ENCODE assay signal across 10 mouse cellular contexts in the genomic region with DNA sequence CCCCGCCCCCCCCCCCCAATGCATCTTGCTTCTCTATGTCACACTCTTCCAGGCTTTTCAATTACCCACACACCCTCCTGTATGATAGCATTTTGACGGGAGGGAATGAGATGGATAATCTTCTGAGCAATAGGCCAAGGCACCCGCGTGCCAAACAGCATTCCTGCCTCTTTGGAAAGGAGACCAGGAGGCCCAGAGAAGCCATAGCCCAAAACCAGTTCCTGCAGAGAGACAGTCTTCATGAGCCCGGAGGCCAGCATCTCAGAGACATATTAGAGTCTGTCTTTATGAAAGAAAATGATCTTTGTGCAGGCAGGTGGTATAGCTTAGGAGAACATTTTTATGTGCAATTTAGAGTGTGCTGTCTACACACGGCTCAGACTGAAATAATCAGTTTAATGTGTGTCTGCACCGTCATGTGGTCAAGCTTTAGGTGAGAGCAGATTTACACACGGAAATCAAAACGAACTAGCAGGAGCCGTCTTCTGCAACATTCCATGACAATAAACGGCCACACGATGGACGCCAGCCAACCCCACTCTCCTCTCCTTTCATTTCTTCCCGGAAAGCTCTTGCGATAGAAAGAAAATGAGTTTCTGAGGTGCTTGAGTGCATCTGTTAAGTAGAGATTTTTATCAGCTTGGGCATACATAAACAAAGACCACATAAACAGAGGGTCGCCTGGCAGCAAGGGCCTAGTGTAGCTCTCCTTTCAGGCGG.
A peak's percentile ranks its signal among the peaks of the same experiment; 100 is the strongest.
DNase-seq lines count a peak whose midpoint lies in the region; ATAC-seq and TF ChIP-seq lines count a peak whose summit lies in the region.
"Had no signal": no experiment of that assay in that cellular context is flagged by ENCODE, and none has a peak within 500 bp of the region (broad histone marks: within the 10 kb centered on the region; RNA-seq: fewer than 3 reads in every experiment).

No protein-coding gene starts in this region.

- POLR2A ChIA-PET in Patski (lab: Charles Lee), result interaction anchor here (0.7 to 1.7 kb wide), 2 partner anchors 9 to 11 kb away, joined by 4 to 5 read pairs; no protein-coding TSS in a partner anchor

- H3K9ac ChIP-seq in kidney, embryonic 16.5 days (replicated peaks; ENCODE audit: low read length), result no peak overlapping the region
- no peak overlapping the region for H3K9ac ChIP-seq in kidney, embryonic 14.5 days (ENCODE audit: low read depth, low read length)
- no peak overlapping the region for H3K9ac ChIP-seq in limb, embryonic 13.5 days
- H3K9ac ChIP-seq: heart, embryonic 15.5 days; midbrain, embryonic 12.5 days had no signal

- H3K4me1 ChIP-seq in kidney, embryonic 16.5 days (ENCODE audit: insufficient read depth, low read length), result peaks cover 12% of the 10 kb centered on the region
- H3K4me1 ChIP-seq in kidney, embryonic 14.5 days (ENCODE audit: control insufficient read depth, insufficient read depth, low read length), result peaks cover 5% of the 10 kb centered on the region; the same call in 1 of the 2 replicates
- H3K4me1 ChIP-seq in limb, embryonic 13.5 days, result peaks cover 27% of the 10 kb centered on the region
- H3K4me1 ChIP-seq: midbrain, embryonic 12.5 days had no signal

- no peak for TF ChIP-seq CTCF in Patski (IDR thresholded peaks at IDR 0.05)

- in situ Hi-C loops in Patski (cut with MboI; ENCODE audit: low pct_unique_long_range_greater_than_20kb), result no loop called here

- DNase-seq in MN1 (ENCODE audit: low spot score) (peak; percentile 50), Patski (ENCODE audit: low read depth, low spot score) (peak; percentile 30)
- DNase-seq in spleen, postnatal 10 days (ENCODE audit: low spot score in 2 of 2), result no peak
- DNase-seq: thymus, postnatal 4 days had no signal

- ATAC-seq in kidney, embryonic 16.5 days (ENCODE audit: low FRiP score, low TSS enrichment), result peak; percentile 49; the same call in 1 of the 2 replicates
- ATAC-seq in kidney, embryonic 14.5 days (ENCODE audit: low FRiP score, low TSS enrichment), result no peak; the same call in 1 of the 2 replicates
- ATAC-seq in Patski, result peak; percentile 79
- ATAC-seq in limb, embryonic 13.5 days (ENCODE audit: low FRiP score, low read depth), result peak; percentile 86
- ATAC-seq in erythroblast, adult 5-6 weeks (replicated peaks; ENCODE audit: low FRiP score, poor library complexity, severe bottlenecking), result no peak

- H3K4me2 ChIP-seq in kidney, embryonic 16.5 days (replicated peaks; ENCODE audit: low read depth, low read length), result 0 out of 2 replicates have a peak overlapping the region, but pooled peaks have one; percentile 14
- H3K4me2 ChIP-seq in kidney, embryonic 14.5 days (replicated peaks; ENCODE audit: low read depth, low read length), result no peak overlapping the region
- peak overlapping the region; percentile 34 for H3K4me2 ChIP-seq in limb, embryonic 13.5 days (replicated peaks)
- H3K4me2 ChIP-seq: heart, embryonic 15.5 days; midbrain, embryonic 12.5 days had no signal

- H3K9me3 ChIP-seq in kidney, embryonic 16.5 days (ENCODE audit: low read length), result no peaks in the 10 kb centered on the region
- no peaks in the 10 kb centered on the region for H3K9me3 ChIP-seq in kidney, embryonic 14.5 days (ENCODE audit: control insufficient read depth, low read length)
- H3K9me3 ChIP-seq in limb, embryonic 13.5 days, result no peaks in the 10 kb centered on the region
- H3K9me3 ChIP-seq: heart, embryonic 15.5 days; midbrain, embryonic 12.5 days had no signal

- CTCF ChIA-PET in Patski (lab: Charles Lee), result interaction anchor here (1.1 to 1.4 kb wide), 3 partner anchors 10 to 449 kb away, joined by 3 to 7 read pairs (median 4); no protein-coding TSS in a partner anchor

- H3K36me3 ChIP-seq in kidney, embryonic 16.5 days (ENCODE audit: insufficient read depth, low read length), result no peaks in the 10 kb centered on the region
- H3K36me3 ChIP-seq in kidney, embryonic 14.5 days (ENCODE audit: control insufficient read depth, insufficient read depth, low read length), result no peaks in the 10 kb centered on the region
- no peaks in the 10 kb centered on the region for H3K36me3 ChIP-seq in limb, embryonic 13.5 days
- H3K36me3 ChIP-seq: heart, embryonic 15.5 days; midbrain, embryonic 12.5 days had no signal

- WGBS in kidney, embryonic 16.5 days, result 39% methylated on average over 17 of the region's 17 CpGs
- WGBS in kidney, embryonic 14.5 days, result 40% methylated on average over 17 of the region's 17 CpGs
- WGBS in limb, embryonic 13.5 days, result 22% methylated on average over 17 of the region's 17 CpGs

- H3K4me3 ChIP-seq in kidney, embryonic 16.5 days (ENCODE audit: low read length), result no peak overlapping the region
- H3K4me3 ChIP-seq in kidney, embryonic 14.5 days (ENCODE audit: low read length), result no peak overlapping the region
- no peak overlapping the region for H3K4me3 ChIP-seq in limb, embryonic 13.5 days
- H3K4me3 ChIP-seq: heart, embryonic 15.5 days; midbrain, embryonic 12.5 days had no signal

- no peaks in the 10 kb centered on the region for H3K27me3 ChIP-seq in kidney, embryonic 16.5 days (ENCODE audit: insufficient read depth, low read length)
- H3K27me3 ChIP-seq in kidney, embryonic 14.5 days (ENCODE audit: control insufficient read depth, insufficient read depth, low read length), result no peaks in the 10 kb centered on the region
- H3K27me3 ChIP-seq in Patski, result no peaks in the 10 kb centered on the region
- no peaks in the 10 kb centered on the region for H3K27me3 ChIP-seq in limb, embryonic 13.5 days
- H3K27me3 ChIP-seq: heart, embryonic 15.5 days; midbrain, embryonic 12.5 days had no signal

- no peak overlapping the region for H3K27ac ChIP-seq in kidney, embryonic 16.5 days (ENCODE audit: low read length)
- H3K27ac ChIP-seq in kidney, embryonic 14.5 days (ENCODE audit: low read depth, low read length), result no peak overlapping the region; the same call in 1 of the 2 replicates
- H3K27ac ChIP-seq in limb, embryonic 13.5 days, result peak overlapping the region; percentile 83
- H3K27ac ChIP-seq: heart, embryonic 15.5 days; midbrain, embryonic 12.5 days had no signal

Comparison
In these comparisons a context has a peak if more than half of its experiments do, and no peak if none do; other contexts are left out.
1. ATAC-seq: peak in kidney, embryonic 16.5 days (single experiment), Patski (single experiment) and limb, embryonic 13.5 days (single experiment); none in kidney, embryonic 14.5 days (single experiment) and erythroblast, adult 5-6 weeks (single experiment).
2. DNase-seq: peak in MN1 (single experiment) and Patski (single experiment); none in spleen, postnatal 10 days (0 of 2).